Mouse (Mus musculus) midbrain, embryonic 14.5 days (tissue): ENCODE results near the gene Prkch. TPM values are rescaled to one million over a fixed set of nuclear protein-coding genes. Genes with fewer than 3 reads are reported as not detected.

Source experiments
- ATAC-seq: fragments of 200-750 bp; cut with Nextera tagmentation; 2 replicates; pipeline ENCODE4 v1.8.0; 2017; ENCODE audit warnings: moderate number of reproducible peaks, moderate library complexity; ENCODE audit not compliant: low FRiP score, low TSS enrichment
- DNase-seq: peaks from one replicate; pipeline ENCODE4 v3.0.0-alpha.2; 2015
- H3K27ac ChIP-seq: fragments of 300-500 bp; sonication (generic); replicated peaks from 2 replicates; pipeline ENCODE4 v1.5.1; 2014; ENCODE audit warnings: mild to moderate bottlenecking, low read depth, low read length, moderate library complexity
- H3K27me3 ChIP-seq: fragments of 300-500 bp; sonication (generic); 2 replicates; pipeline ENCODE4 v1.6.1; 2014; ENCODE audit warnings: low read length, control low read depth, mixed read lengths; ENCODE audit not compliant: control insufficient read depth, insufficient read depth
- H3K36me3 ChIP-seq: fragments of 300-500 bp; sonication (generic); 2 replicates; pipeline ENCODE4 v1.6.1; 2014; ENCODE audit warnings: low read length, control low read depth; ENCODE audit not compliant: control insufficient read depth, insufficient read depth
- H3K4me1 ChIP-seq: fragments of 300-500 bp; sonication (generic); 2 replicates; pipeline ENCODE4 v1.6.1; 2014; ENCODE audit warnings: mild to moderate bottlenecking, antibody characterized with exemption, low read length, control low read depth; ENCODE audit not compliant: control insufficient read depth, insufficient read depth
- H3K4me2 ChIP-seq: fragments of 300-500 bp; sonication (generic); 2 replicates; pipeline ENCODE4 v1.6.1; 2014; ENCODE audit warnings: mild to moderate bottlenecking, low read length, moderate library complexity
- H3K4me3 ChIP-seq: fragments of 300-500 bp; sonication (generic); replicated peaks from 2 replicates; pipeline ENCODE4 v1.5.1; 2014; ENCODE audit warnings: low read depth, low read length
- H3K9ac ChIP-seq: fragments of 300-500 bp; sonication (generic); replicated peaks from 2 replicates; pipeline ENCODE4 v1.6.1; 2014; ENCODE audit warnings: mild to moderate bottlenecking, low read length, moderate library complexity
- H3K9me3 ChIP-seq: fragments of 300-500 bp; sonication (generic); 2 replicates; pipeline ENCODE4 v1.6.1; 2016; ENCODE audit warnings: low read length, control low read depth, mixed read lengths; ENCODE audit not compliant: control insufficient read depth
- WGBS: fragments of 180-500 bp; shearing (Covaris S2); extraction: QIAGEN DNeasy Blood & Tissue Kit; methylation state at CpG from one replicate; pipeline ENCODE4 v1.1.7; 2014; 5-methylcytosine and 5-hydroxymethylcytosine counted together
- polyA plus RNA-seq: library from polyadenylated mRNA; unstranded; fragments of >200 nt; fragmentation: Nextera tagmentation; extraction: Ambion mirVana; gene quantifications from 2 replicates; pipeline ENCODE4 v1.2.1, GENCODE M21; 2014

Gene Prkch
- polyA plus RNA-seq, 1 experiment from 2014 or later, result 8.7 TPM

DNA sequence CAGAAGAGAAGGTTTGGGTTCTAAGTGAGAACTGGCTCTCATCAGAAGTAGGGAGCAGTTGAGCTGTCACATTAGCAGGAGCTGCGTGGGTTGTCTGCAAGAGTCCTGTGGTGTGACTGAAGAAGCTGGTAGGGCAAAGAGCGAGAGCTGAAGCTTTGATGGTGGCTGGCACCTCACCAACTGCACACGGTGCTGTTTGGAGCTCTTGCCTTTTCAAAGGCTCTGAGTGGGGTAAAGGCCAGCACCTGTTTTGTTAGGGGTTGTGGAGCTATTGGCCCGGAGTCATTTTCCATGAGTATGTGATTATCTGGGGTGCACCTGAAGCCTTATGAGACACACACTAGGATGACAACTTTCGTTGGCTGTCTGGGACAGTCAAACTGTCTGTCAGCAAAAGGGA lies 113.8 kb downstream of the Prkch start:
- Histone ChIP-seq H3K4me3 (no peak overlapping the region), H3K27me3 (no peaks in the 10 kb centered on the region), H3K36me3 (no peaks in the 10 kb centered on the region), H3K4me2 (no peak overlapping the region), H3K27ac (no peak overlapping the region), H3K9me3 (no peaks in the 10 kb centered on the region), H3K9ac (no peak overlapping the region), H3K4me1 (peaks cover 9% of the 10 kb centered on the region)
- ATAC-seq, result no peak
- 85% methylated on average over 5 of the region's 5 CpGs for whole genome bisulfite sequencing
- no peak for DNase-seq

DNA sequence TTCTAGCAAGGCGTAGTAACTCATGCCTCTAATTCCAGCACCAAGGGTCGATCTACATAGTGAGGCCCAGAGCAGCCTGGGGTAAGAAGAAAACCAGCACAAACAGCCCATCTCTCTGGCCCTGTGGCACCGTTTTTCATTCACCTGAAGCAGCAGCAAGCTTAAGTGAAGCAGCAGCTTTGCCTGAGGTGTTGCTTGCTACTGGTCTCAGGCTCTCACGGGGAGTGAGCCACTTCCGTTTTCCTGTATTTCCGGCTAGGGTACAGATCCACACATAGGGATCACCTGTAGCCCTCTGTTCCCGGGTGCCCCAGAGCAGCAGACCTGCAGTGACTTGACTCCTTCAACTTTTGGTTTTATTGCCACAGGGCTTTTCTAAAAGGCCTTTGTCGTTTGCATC lies 114.2 kb downstream of the Prkch start:
- Histone ChIP-seq H3K36me3 (no peaks in the 10 kb centered on the region), H3K27ac (0 out of 2 replicates have a peak overlapping the region, but pooled peaks have one; percentile 13)
- 78% methylated on average over 8 of the region's 8 CpGs for WGBS

DNA sequence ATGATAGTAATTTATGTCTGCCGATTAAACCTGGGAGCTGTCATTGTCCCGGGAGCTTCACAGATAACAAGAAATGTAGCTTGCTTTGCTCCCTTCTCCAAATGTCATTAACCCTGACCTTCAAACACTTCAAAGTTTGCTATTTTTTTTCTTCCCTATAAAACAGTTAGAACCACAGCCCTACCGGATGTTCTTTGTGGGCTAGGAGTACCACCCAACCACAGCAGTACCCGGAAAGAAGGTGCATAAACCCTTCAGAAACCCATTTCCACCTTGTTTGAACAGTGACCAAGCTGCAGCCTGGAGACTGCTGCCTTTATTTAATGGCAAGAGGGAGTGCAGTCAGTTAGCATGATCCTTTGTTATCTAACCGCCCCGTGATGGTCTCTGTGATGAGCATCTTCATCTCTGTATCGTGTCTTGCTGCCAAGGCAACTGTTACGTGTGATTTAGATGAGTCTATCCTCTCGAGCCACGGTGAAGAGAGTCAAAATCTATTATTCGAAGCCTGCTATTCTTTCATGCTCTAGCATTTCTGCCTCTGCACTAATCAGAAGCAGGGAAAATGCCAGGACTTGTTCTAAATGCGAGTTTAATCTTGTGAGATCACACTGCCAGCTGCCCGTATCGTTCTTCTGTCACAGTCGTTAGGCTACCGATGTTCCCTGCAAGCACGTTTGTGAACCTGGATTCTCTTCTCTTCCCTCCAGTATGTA lies 115.0 kb downstream of the Prkch start:
- Histone ChIP-seq H3K4me1 (peaks cover 9% of the 10 kb centered on the region), H3K9ac (no peak overlapping the region; the same call in 1 of the 2 replicates), H3K36me3 (no peaks in the 10 kb centered on the region), H3K4me3 (no peak overlapping the region), H3K27me3 (no peaks in the 10 kb centered on the region), H3K9me3 (no peaks in the 10 kb centered on the region), H3K27ac (peak overlapping the region; percentile 72), H3K4me2 (no peak overlapping the region)
- ATAC-seq, result no peak
- 47% methylated on average over 17 of the region's 17 CpGs for WGBS
- DNase-seq, result peak; percentile 59

More for the DNA sequence above, 114.2 kb downstream of the Prkch start:
- no peak overlapping the region for H3K4me3 ChIP-seq
- H3K4me2 ChIP-seq, result no peak overlapping the region
- H3K9me3 ChIP-seq, result no peaks in the 10 kb centered on the region
- no peak overlapping the region for H3K9ac ChIP-seq
- DNase-seq, result no peak
- H3K4me1 ChIP-seq, result peaks cover 9% of the 10 kb centered on the region
- H3K27me3 ChIP-seq, result no peaks in the 10 kb centered on the region
- ATAC-seq, result no peak

DNA sequence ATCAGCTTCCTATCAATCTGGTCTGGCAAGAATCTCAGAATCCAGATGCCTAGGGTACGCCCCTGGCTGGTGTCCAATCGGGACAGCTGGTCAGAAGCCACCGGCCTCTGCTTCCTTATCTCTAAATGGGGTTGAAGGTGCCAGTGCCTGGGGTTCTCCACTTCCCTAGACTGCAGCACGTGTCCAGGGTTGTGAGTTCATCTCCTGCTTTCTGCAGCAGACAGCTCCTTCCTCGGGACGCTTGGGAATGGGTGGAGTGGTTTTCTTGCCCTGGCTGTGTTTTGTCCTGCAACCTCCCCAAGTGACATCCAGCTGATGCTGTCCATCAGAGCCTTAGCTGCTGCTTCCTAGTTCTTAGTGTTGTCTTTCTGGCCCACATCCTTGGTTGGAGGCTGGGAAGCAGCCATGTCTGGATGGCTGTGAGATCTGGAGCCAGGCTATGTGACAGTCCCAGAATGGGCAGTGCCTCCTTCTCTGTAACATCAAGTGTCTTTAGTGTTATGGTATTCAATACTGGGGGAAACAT lies 116.0 kb downstream of the Prkch start:
- Histone ChIP-seq H3K9me3 (no peaks in the 10 kb centered on the region), H3K9ac (no peak overlapping the region), H3K4me2 (no peak overlapping the region), H3K4me3 (no peak overlapping the region), H3K27ac (no peak overlapping the region), H3K4me1 (peaks cover 9% of the 10 kb centered on the region), H3K36me3 (no peaks in the 10 kb centered on the region), H3K27me3 (no peaks in the 10 kb centered on the region)
- ATAC-seq, result no peak
- 79% methylated on average over 6 of the region's 6 CpGs for WGBS
- no peak for DNase-seq

DNA sequence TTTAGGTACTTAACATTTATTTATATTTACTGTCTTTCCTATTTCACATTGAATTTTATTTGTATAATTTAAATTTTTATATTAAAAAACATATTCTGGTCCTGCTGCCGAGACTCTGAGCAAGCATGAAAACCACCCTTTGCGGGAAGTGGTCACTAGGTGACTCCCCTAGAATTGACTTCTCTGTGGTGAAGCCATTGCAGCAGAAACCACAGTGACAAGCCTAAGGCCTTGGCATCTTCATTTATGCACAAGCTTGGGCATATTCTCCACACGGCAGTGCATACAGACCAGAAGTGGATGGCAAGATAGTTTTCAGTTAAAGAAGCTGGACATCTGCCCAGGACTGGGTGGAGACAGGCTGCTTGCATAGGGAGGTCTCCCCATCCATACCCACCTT lies 117.4 kb downstream of the Prkch start:
- DNase-seq (no peak), ATAC-seq (no peak)
- H3K36me3 ChIP-seq, result no peaks in the 10 kb centered on the region
- no peak overlapping the region for H3K9ac ChIP-seq
- no peak overlapping the region for H3K4me2 ChIP-seq
- H3K4me1 ChIP-seq, result peaks cover 9% of the 10 kb centered on the region
- WGBS, result 87% methylated on average over 3 of the region's 3 CpGs
- H3K27me3 ChIP-seq, result no peaks in the 10 kb centered on the region
- H3K9me3 ChIP-seq, result no peaks in the 10 kb centered on the region
- no peak overlapping the region for H3K27ac ChIP-seq
- H3K4me3 ChIP-seq, result no peak overlapping the region

- peaks cover 5% of the 10 kb centered on the region for H3K4me1 ChIP-seq
- no peak overlapping the region for H3K4me3 ChIP-seq
- DNase-seq (no peak), ATAC-seq (no peak)
- H3K9ac ChIP-seq, result no peak overlapping the region
- H3K27me3 ChIP-seq, result no peaks in the 10 kb centered on the region
- 82% methylated on average over 3 of the region's 3 CpGs for WGBS
- no peak overlapping the region for H3K4me2 ChIP-seq
- H3K36me3 ChIP-seq, result no peaks in the 10 kb centered on the region
- no peaks in the 10 kb centered on the region for H3K9me3 ChIP-seq
- H3K27ac ChIP-seq, result no peak overlapping the region
These were observed 119.8 kb downstream of the Prkch start for GRCm38 (mm10) chr12:73704382-73704781.

DNA sequence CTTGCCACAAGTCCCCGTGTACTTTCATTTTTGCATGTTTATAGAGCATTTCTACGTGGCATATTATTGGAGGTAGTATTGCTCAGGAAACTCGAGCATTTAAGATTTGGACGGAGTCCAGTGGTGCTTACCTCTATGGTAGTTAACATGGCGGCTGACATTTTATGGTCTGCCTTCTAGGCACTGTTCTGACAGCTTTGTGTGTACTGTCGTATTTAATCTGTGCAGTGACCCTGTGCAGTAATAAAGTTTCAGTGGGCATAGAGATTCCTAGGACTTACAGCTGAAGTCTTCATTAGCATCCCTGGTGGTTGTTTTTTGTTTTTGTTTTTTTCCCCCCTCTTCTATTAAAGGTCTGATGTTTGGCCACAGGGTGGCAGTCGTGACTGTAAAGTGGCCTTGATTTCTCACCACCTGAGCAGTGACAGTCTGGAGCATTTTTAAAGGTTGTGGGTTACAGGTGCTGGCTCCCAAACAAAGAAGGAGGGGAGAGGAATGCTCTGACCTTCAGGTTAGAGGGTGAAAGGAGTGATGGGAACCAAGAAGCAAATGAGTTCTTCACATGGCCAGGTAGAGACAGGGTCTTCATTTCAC lies 120.6 kb downstream of the Prkch start:
- 46% methylated on average over 7 of the region's 7 CpGs for WGBS
- H3K4me3 ChIP-seq, result no peak overlapping the region
- H3K27ac ChIP-seq, result no peak overlapping the region
- no peaks in the 10 kb centered on the region for H3K4me1 ChIP-seq
- no peaks in the 10 kb centered on the region for H3K36me3 ChIP-seq
- no peak overlapping the region for H3K9ac ChIP-seq
- no peak overlapping the region for H3K4me2 ChIP-seq
- no peaks in the 10 kb centered on the region for H3K9me3 ChIP-seq
- DNase-seq (peak; percentile 89), ATAC-seq (peak; percentile 62; the same call in 1 of the 2 replicates)
- no peaks in the 10 kb centered on the region for H3K27me3 ChIP-seq

GRCm38 (mm10) chr12:73708498-73708897 lies 123.9 kb downstream of the Prkch start:
- H3K36me3 ChIP-seq, result no peaks in the 10 kb centered on the region
- H3K4me2 ChIP-seq, result no peak overlapping the region
- H3K4me1 ChIP-seq, result no peaks in the 10 kb centered on the region
- WGBS, result 41% methylated on average over 5 of the region's 5 CpGs
- H3K9ac ChIP-seq, result no peak overlapping the region
- no peaks in the 10 kb centered on the region for H3K27me3 ChIP-seq
- no peak for DNase-seq
- no peak overlapping the region for H3K27ac ChIP-seq
- H3K9me3 ChIP-seq, result no peaks in the 10 kb centered on the region
- H3K4me3 ChIP-seq, result no peak overlapping the region
- no peak for ATAC-seq

DNA sequence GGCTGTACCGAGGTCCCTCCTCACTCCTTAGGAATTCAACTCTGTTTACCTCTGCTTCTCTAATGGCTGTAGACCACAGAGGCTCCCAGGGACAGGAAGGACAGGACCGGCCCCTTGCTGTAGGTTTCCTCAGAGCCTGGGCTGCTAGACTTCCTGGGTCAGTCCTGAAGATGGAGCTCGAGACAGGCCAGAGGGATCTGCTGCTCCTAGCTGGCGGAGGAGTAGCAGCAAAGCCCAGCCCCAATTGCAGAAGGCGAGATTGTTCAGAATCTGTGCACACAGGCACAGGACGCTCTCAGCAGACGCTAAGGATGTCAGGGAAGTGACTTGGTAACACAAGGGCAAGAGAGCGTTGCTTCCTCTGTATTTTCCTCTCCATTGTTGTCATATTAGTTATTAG lies 124.3 kb downstream of the Prkch start:
- no peak overlapping the region for H3K9ac ChIP-seq
- ATAC-seq, result peak; percentile 55; the same call in 1 of the 2 replicates

More for the DNA sequence above, 124.3 kb downstream of the Prkch start:
- Histone ChIP-seq H3K4me1 (no peaks in the 10 kb centered on the region), H3K4me2 (no peak overlapping the region), H3K27ac (no peak overlapping the region), H3K27me3 (no peaks in the 10 kb centered on the region), H3K36me3 (no peaks in the 10 kb centered on the region), H3K9me3 (no peaks in the 10 kb centered on the region), H3K4me3 (no peak overlapping the region)
- WGBS, result 33% methylated on average over 8 of the region's 8 CpGs
- DNase-seq, result peak; percentile 81
